Mouse (Mus musculus): ENCODE measurements around the gene Ndufa11. TPM values are rescaled to one million over a fixed set of nuclear protein-coding genes. Genes with fewer than 3 reads are reported as not detected.

Gene Ndufa11
- total RNA-seq, 2 experiments from 2014 or later = 167 to 226 TPM

GRCm38 (mm10) chr17:56756703-56757399 is 39.3 kb downstream of the Ndufa11 start:
- no peak for ATAC-seq (replicated peaks; ENCODE audit: low FRiP score, low TSS enrichment, poor library complexity, severe bottlenecking)

- ATAC-seq (replicated peaks; ENCODE audit: low FRiP score, low TSS enrichment, poor library complexity, severe bottlenecking) = peak; percentile 41
Observed at GRCm38 (mm10) chr17:56757416-56758123, 40.0 kb downstream of the Ndufa11 start, which contains the start of gene Nrtn. Nrtn (minus strand) TSS chr17:56757530.

- ATAC-seq (replicated peaks; ENCODE audit: low FRiP score, low TSS enrichment, poor library complexity, severe bottlenecking) = peak; percentile 5; the same call in 1 of the 2 replicates
Observed at GRCm38 (mm10) chr17:56758132-56758531, 40.6 kb downstream of the Ndufa11 start.

GRCm38 (mm10) chr17:56759261-56759660 is 41.7 kb downstream of the Ndufa11 start:
- ATAC-seq (replicated peaks; ENCODE audit: low FRiP score, low TSS enrichment, poor library complexity, severe bottlenecking) = no peak

GRCm38 (mm10) chr17:56761077-56761476 is 43.5 kb downstream of the Ndufa11 start:
- ATAC-seq (replicated peaks; ENCODE audit: low FRiP score, low TSS enrichment, poor library complexity, severe bottlenecking) = no peak

GRCm38 (mm10) chr17:56761991-56762410 is 44.4 kb downstream of the Ndufa11 start:
- peak; percentile 53 for ATAC-seq (replicated peaks; ENCODE audit: low FRiP score, low TSS enrichment, poor library complexity, severe bottlenecking)

- peak; percentile 28 for ATAC-seq (replicated peaks; ENCODE audit: low FRiP score, low TSS enrichment, poor library complexity, severe bottlenecking)
Observed at GRCm38 (mm10) chr17:56762769-56763731, 45.5 kb downstream of the Ndufa11 start.

- no peak for ATAC-seq (replicated peaks; ENCODE audit: low FRiP score, low TSS enrichment, poor library complexity, severe bottlenecking)
Observed at GRCm38 (mm10) chr17:56763741-56764250, 46.2 kb downstream of the Ndufa11 start.

- peak; percentile 67 for ATAC-seq (replicated peaks; ENCODE audit: low FRiP score, low TSS enrichment, poor library complexity, severe bottlenecking)
Observed at GRCm38 (mm10) chr17:56764474-56765354, 47.1 kb downstream of the Ndufa11 start, which contains the start of gene Dus3l. Dus3l (plus strand) TSS chr17:56764757.

- ATAC-seq (replicated peaks; ENCODE audit: low FRiP score, low TSS enrichment, poor library complexity, severe bottlenecking) = no peak
Observed at GRCm38 (mm10) chr17:56765431-56765830, 47.9 kb downstream of the Ndufa11 start.

GRCm38 (mm10) chr17:56766631-56767405 is 49.3 kb downstream of the Ndufa11 start:
- ATAC-seq (replicated peaks; ENCODE audit: low FRiP score, low TSS enrichment, poor library complexity, severe bottlenecking) = no peak

GRCm38 (mm10) chr17:56767531-56768135 is 50.1 kb downstream of the Ndufa11 start:
- ATAC-seq (replicated peaks; ENCODE audit: low FRiP score, low TSS enrichment, poor library complexity, severe bottlenecking) = no peak

- no peak for ATAC-seq (replicated peaks; ENCODE audit: low FRiP score, low TSS enrichment, poor library complexity, severe bottlenecking)
Observed at GRCm38 (mm10) chr17:56768941-56769340, 51.4 kb downstream of the Ndufa11 start.

- no peak for ATAC-seq (replicated peaks; ENCODE audit: low FRiP score, low TSS enrichment, poor library complexity, severe bottlenecking)
Observed at GRCm38 (mm10) chr17:56769950-56770349, 52.4 kb downstream of the Ndufa11 start, which contains the start of gene Prr22. Prr22 (plus strand) TSS chr17:56770250.

Measured in megakaryocyte-erythroid progenitor cell, adult 5-6 weeks (primary cell).